Mouse (Mus musculus) forebrain, postnatal 0 days (tissue): ENCODE data around the gene Fam243. TPM values are rescaled to one million over a fixed set of nuclear protein-coding genes. Genes with fewer than 3 reads are reported as not detected.

ENCODE experiments used
- ATAC-seq: fragments of 200-750 bp; cut with Nextera tagmentation; 2 replicates; pipeline ENCODE4 v1.8.0; 2017; ENCODE audit warnings: mild to moderate bottlenecking, moderate library complexity
- DNase-seq: peaks from one replicate; pipeline ENCODE4 v3.0.0-alpha.2; 2015
- H3K27ac ChIP-seq: fragments of 300-500 bp; sonication (generic); 2 replicates; pipeline ENCODE4 v1.5.1; 2014; ENCODE audit warnings: low read depth, mild to moderate bottlenecking, antibody characterized with exemption, low read length, moderate library complexity, mixed read lengths
- H3K27me3 ChIP-seq: fragments of 300-500 bp; sonication (generic); 2 replicates; pipeline ENCODE4 v1.6.1; 2014; ENCODE audit warnings: mild to moderate bottlenecking, low read length, mixed read lengths; ENCODE audit not compliant: insufficient read depth
- H3K36me3 ChIP-seq: fragments of 300-500 bp; sonication (generic); 2 replicates; pipeline ENCODE4 v1.6.1; 2014; ENCODE audit warnings: mild to moderate bottlenecking, moderate library complexity; ENCODE audit not compliant: insufficient read depth
- H3K4me1 ChIP-seq: fragments of 300-500 bp; sonication (generic); 2 replicates; pipeline ENCODE4 v1.6.1; 2014; ENCODE audit warnings: antibody characterized with exemption; ENCODE audit not compliant: insufficient read depth
- H3K4me2 ChIP-seq: fragments of 300-500 bp; sonication (generic); 2 replicates; pipeline ENCODE4 v1.6.1; 2014; ENCODE audit warnings: low read depth, mild to moderate bottlenecking, moderate library complexity
- H3K4me3 ChIP-seq: fragments of 300-500 bp; sonication (generic); 2 replicates; pipeline ENCODE4 v1.5.1; 2014; ENCODE audit warnings: low read depth, low read length, mixed read lengths
- H3K9ac ChIP-seq: fragments of 300-500 bp; sonication (generic); 2 replicates; pipeline ENCODE4 v1.6.1; 2014; ENCODE audit warnings: mild to moderate bottlenecking
- H3K9me3 ChIP-seq: fragments of 300-500 bp; sonication (generic); 2 replicates; pipeline ENCODE4 v1.6.1; 2016; ENCODE audit warnings: low read length
- CTCF ChIP-seq: sonication (generic); IDR thresholded peaks from 2 replicates; pipeline ENCODE4 v1.5.1; 2016; ENCODE audit warnings: antibody characterized with exemption, control low read depth, low read depth
- WGBS: fragments of 180-500 bp; shearing (Covaris S2); extraction: QIAGEN DNeasy Blood & Tissue Kit; methylation state at CpG from one replicate; pipeline ENCODE4 v1.1.7; 2014; 5-methylcytosine and 5-hydroxymethylcytosine counted together
- polyA plus RNA-seq: library from polyadenylated mRNA; unstranded; fragments of >200 nt; fragmentation: Nextera tagmentation; extraction: Ambion mirVana; gene quantifications from 2 replicates; pipeline ENCODE4 v1.2.1, GENCODE M21; 2015
- total RNA-seq: library from RNA; depleted of rRNA; stranded (reverse); fragments of >200 nt; gene quantifications from 2 replicates; pipeline ENCODE4 v1.2.3, GENCODE M21; 2014

The Fam243 gene
- total and polyA plus RNA-seq, 2 experiments from 2014 or later, result not detected

DNA sequence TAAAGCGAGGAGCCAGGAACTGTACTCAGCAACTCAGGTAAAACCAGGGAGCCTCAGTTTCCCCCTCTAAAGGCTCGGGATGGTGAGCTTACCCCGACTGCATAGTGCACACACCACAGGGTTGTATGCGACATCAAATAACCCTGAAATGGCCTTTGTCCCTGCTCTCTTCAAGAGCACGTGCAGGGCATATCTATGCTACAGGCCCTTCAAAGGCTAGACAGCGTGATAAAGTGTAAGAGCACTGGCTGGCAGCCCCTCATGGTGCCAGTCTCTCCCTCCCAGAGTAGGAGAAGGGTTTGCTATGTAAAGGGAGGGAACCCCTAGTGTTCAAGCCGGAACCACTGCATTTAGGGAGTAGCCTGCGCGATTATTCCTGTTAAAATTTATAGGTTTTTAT lies 35.8 kb upstream of the Fam243 start:
- H3K4me1 ChIP-seq, result no peaks in the 10 kb centered on the region
- TF ChIP-seq CTCF, result no peak
- H3K27ac ChIP-seq, result no peak overlapping the region
- no peak overlapping the region for H3K9ac ChIP-seq
- H3K36me3 ChIP-seq, result no peaks in the 10 kb centered on the region
- no peaks in the 10 kb centered on the region for H3K27me3 ChIP-seq
- H3K9me3 ChIP-seq, result no peaks in the 10 kb centered on the region
- H3K4me3 ChIP-seq, result no peak overlapping the region
- WGBS, result 72% methylated on average over 9 of the region's 9 CpGs
- ATAC-seq (peak; percentile 38; the same call in 1 of the 2 replicates), DNase-seq (no peak)
- H3K4me2 ChIP-seq, result no peak overlapping the region

DNA sequence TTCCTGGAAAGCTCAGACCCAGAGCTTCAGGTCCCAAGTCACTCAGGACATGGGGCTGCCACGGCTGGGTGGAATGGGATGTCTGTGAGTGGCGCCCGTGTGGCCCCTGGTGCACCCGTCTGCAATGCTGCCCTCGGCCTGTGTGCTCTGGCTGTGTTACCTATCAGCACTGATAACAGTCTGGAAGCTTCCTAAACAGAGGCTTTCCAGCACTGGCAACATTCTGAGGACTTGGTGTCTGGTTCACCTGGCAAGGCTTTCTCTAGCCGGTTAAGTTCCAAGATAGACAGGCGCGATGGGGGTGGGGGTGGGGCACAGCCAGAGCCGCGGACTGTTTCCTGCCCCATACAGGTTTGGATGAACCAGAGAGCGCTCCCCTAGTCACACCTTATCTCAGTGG lies 34.7 kb upstream of the Fam243 start:
- no peak overlapping the region for H3K4me2 ChIP-seq
- DNase-seq (no peak), ATAC-seq (no peak)
- H3K9ac ChIP-seq, result no peak overlapping the region
- H3K27ac ChIP-seq, result no peak overlapping the region
- 77% methylated on average over 11 of the region's 11 CpGs for WGBS
- H3K9me3 ChIP-seq, result no peaks in the 10 kb centered on the region
- no peaks in the 10 kb centered on the region for H3K4me1 ChIP-seq
- no peak for TF ChIP-seq CTCF
- no peaks in the 10 kb centered on the region for H3K27me3 ChIP-seq
- H3K36me3 ChIP-seq, result no peaks in the 10 kb centered on the region
- no peak overlapping the region for H3K4me3 ChIP-seq

GRCm38 (mm10) chr16:92355366-92355765 lies 34.1 kb upstream of the Fam243 start:
- DNase-seq, result no peak
- H3K9me3 ChIP-seq, result no peaks in the 10 kb centered on the region
- H3K4me1 ChIP-seq, result no peaks in the 10 kb centered on the region

GRCm38 (mm10) chr16:92353897-92354296 lies 32.7 kb upstream of the Fam243 start:
- WGBS, result 71% methylated on average over 2 of the region's 2 CpGs
- H3K27ac ChIP-seq, result no peak overlapping the region
- H3K36me3 ChIP-seq, result no peaks in the 10 kb centered on the region
- H3K9me3 ChIP-seq, result no peaks in the 10 kb centered on the region
- no peaks in the 10 kb centered on the region for H3K27me3 ChIP-seq
- no peak overlapping the region for H3K4me3 ChIP-seq
- H3K4me2 ChIP-seq, result no peak overlapping the region
- no peak overlapping the region for H3K9ac ChIP-seq
- H3K4me1 ChIP-seq, result no peaks in the 10 kb centered on the region
- ATAC-seq (no peak), DNase-seq (no peak)
- TF ChIP-seq CTCF, result no peak

More at GRCm38 (mm10) chr16:92355366-92355765, 34.1 kb upstream of the Fam243 start:
- no peak overlapping the region for H3K4me2 ChIP-seq
- no peak overlapping the region for H3K27ac ChIP-seq
- no peak for ATAC-seq
- H3K27me3 ChIP-seq, result no peaks in the 10 kb centered on the region
- H3K4me3 ChIP-seq, result no peak overlapping the region
- H3K36me3 ChIP-seq, result no peaks in the 10 kb centered on the region
- WGBS, result 89% methylated on average over 5 of the region's 5 CpGs
- no peak for TF ChIP-seq CTCF
- no peak overlapping the region for H3K9ac ChIP-seq

DNA sequence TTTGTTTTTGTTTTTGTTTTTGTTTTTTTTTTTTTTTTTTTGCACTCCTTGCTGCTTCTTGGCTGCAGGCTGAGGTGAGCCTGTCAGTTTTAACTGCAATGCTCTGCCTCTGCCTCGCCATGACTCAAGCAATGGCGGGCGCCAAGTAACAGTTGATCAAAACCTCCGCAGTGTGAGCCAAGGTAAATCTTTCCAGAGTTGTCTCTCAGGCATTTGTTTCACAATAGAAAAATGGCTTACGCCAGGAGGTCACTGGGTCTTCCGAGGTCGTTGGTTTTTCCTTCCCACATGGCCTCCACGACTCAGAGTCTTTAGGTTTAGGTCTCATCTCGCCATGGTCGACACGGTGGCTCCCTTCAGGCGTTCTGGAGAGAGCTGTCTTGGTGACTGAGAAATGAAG lies 32.1 kb upstream of the Fam243 start:
- no peaks in the 10 kb centered on the region for H3K4me1 ChIP-seq
- DNase-seq (no peak), ATAC-seq (no peak)
- WGBS, result 88% methylated on average over 12 of the region's 12 CpGs
- H3K9ac ChIP-seq, result no peak overlapping the region
- no peak overlapping the region for H3K4me2 ChIP-seq
- no peak overlapping the region for H3K27ac ChIP-seq
- no peak for TF ChIP-seq CTCF
- no peaks in the 10 kb centered on the region for H3K9me3 ChIP-seq
- no peaks in the 10 kb centered on the region for H3K27me3 ChIP-seq
- H3K36me3 ChIP-seq, result no peaks in the 10 kb centered on the region
- no peak overlapping the region for H3K4me3 ChIP-seq

DNA sequence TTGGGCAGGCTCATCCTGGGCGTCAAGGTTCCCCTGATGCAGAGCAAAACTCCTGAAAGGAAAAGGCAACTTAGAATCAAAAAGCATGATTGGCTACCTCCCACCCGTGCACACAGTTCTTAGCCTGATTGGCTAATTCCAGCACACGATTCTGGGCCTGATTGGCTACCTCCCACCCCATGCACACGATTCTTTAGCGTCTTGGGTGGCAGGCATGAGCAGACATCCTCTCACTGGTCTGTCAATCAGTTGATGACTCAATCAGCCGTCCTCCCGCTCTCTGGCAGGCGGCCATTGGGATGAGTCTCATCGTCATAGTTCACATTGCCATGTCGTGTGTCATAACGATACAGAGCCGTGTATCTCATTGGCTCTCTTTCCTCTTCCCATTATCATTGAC lies 27.7 kb upstream of the Fam243 start:
- no peaks in the 10 kb centered on the region for H3K27me3 ChIP-seq
- no peak for TF ChIP-seq CTCF
- no peaks in the 10 kb centered on the region for H3K9me3 ChIP-seq
- no peak overlapping the region for H3K4me2 ChIP-seq
- ATAC-seq (no peak), DNase-seq (no peak)
- 74% methylated on average over 12 of the region's 12 CpGs for WGBS
- H3K27ac ChIP-seq, result no peak overlapping the region
- no peak overlapping the region for H3K9ac ChIP-seq
- H3K4me3 ChIP-seq, result no peak overlapping the region
- no peaks in the 10 kb centered on the region for H3K36me3 ChIP-seq
- no peaks in the 10 kb centered on the region for H3K4me1 ChIP-seq

GRCm38 (mm10) chr16:92346297-92346916 lies 25.2 kb upstream of the Fam243 start:
- ATAC-seq (peak; percentile 62), DNase-seq (no peak)
- Histone ChIP-seq H3K9ac (no peak overlapping the region), H3K36me3 (no peaks in the 10 kb centered on the region), H3K4me2 (no peak overlapping the region), H3K9me3 (no peaks in the 10 kb centered on the region), H3K27me3 (no peaks in the 10 kb centered on the region), H3K4me3 (no peak overlapping the region), H3K27ac (no peak overlapping the region), H3K4me1 (no peaks in the 10 kb centered on the region)
- TF ChIP-seq CTCF, result no peak
- 62% methylated on average over 13 of the region's 13 CpGs for WGBS

DNA sequence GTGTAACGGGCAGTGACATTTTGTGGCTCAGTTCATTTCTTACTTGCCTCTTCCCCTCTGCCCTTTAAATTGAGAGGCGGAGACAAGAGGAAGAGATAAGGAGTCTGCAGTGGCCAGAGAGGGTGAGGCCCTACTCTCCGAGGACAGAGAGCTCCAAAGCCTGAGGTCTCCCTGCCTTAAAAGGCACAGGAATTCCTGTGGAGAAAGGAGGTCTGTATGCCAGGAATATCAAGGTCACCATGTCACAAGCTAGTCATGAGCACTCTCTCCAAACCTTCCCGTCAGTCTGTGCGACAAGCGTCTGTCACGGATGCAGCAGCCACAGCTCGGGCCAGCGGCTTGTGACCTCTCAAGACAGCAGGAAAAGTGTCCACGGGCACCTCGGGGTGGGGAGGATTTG lies 23.9 kb upstream of the Fam243 start:
- H3K4me1 ChIP-seq, result no peaks in the 10 kb centered on the region
- H3K36me3 ChIP-seq, result no peaks in the 10 kb centered on the region
- DNase-seq (no peak), ATAC-seq (no peak)
- H3K27me3 ChIP-seq, result no peaks in the 10 kb centered on the region
- H3K27ac ChIP-seq, result no peak overlapping the region
- no peak overlapping the region for H3K4me2 ChIP-seq
- WGBS, result 79% methylated on average over 11 of the region's 11 CpGs
- no peak overlapping the region for H3K4me3 ChIP-seq
- no peak overlapping the region for H3K9ac ChIP-seq
- no peak for TF ChIP-seq CTCF
- H3K9me3 ChIP-seq, result no peaks in the 10 kb centered on the region
